Mouse (Mus musculus): ENCODE data around the gene Speer3. TPM values are rescaled to one million over a fixed set of nuclear protein-coding genes. Genes with fewer than 3 reads are reported as not detected.
"Not testable (repeated sequence)": the region's sequence is repeated elsewhere in the genome, so short reads cannot be mapped to it uniquely, and the experiment has no call there.

The Speer3 gene
- not detected in 2 replicates for polyA plus RNA-seq (2016; fragmentation: Nextera tagmentation; extraction: Ambion mirVana)

GRCm38 (mm10) chr5:13791319-13791718 lies at the start of gene Speer3:
TSS of gene Speer3 (plus strand) at chr5:13791619.
- Histone ChIP-seq H3K4me2 (no peak within 1 kb of the TSS), H3K27ac (no peak within 1 kb of the TSS), H3K36me3 (replicated peaks) (no peaks in the 10 kb centered on the region), H3K4me1 (no peaks in the 10 kb centered on the region), H3K27me3 (no peaks in the 10 kb centered on the region), H3K4me3 (replicated peaks) (no peak within 1 kb of the TSS), H3K9me3 (no peaks in the 10 kb centered on the region), H3K9ac (no peak within 1 kb of the TSS)
- ATAC-seq (ENCODE audit: low FRiP score): no peak
- WGBS: 90% methylated on average over 1 of the region's 1 CpGs

DNA sequence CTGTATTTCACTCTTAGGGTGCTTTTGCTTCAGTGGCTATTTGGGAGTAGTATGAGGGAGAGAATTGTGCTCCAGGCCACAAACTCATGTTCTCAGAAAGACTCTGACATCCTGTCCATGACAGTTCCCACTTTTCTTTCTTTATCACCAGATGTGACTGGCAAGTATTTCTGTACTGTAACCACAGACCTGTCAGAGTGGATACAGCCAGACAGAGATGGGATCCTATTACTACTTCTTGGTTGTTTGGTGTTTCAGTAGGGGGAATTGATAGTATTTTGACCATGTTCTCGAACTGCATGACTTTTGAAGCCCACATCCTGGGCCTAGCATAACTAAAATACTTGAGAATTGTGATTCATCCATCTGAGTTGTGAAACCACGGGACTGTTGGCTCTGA lies 19.1 kb downstream of the Speer3 start:
- WGBS: 57% methylated on average over 2 of the region's 2 CpGs
- not testable (repeated sequence) for H3K9me3 ChIP-seq; H3K4me2 ChIP-seq; H3K4me1 ChIP-seq; ATAC-seq (ENCODE audit: low FRiP score); H3K27ac ChIP-seq; H3K27me3 ChIP-seq; H3K36me3 ChIP-seq (replicated peaks); H3K9ac ChIP-seq; H3K4me3 ChIP-seq (replicated peaks)

- Histone ChIP-seq H3K4me1 (no peaks in the 10 kb centered on the region), H3K27me3 (no peaks in the 10 kb centered on the region), H3K36me3 (replicated peaks) (no peaks in the 10 kb centered on the region), H3K9me3 (no peaks in the 10 kb centered on the region), H3K4me2 (no peak overlapping the region), H3K4me3 (replicated peaks) (no peak overlapping the region), H3K9ac (no peak overlapping the region), H3K27ac (no peak overlapping the region)
- ATAC-seq (ENCODE audit: low FRiP score): 0 out of 2 replicates have a peak, but pooled peaks have one; percentile 28
Observed at GRCm38 (mm10) chr5:13825108-13825507, 33.7 kb downstream of the Speer3 start.

DNA sequence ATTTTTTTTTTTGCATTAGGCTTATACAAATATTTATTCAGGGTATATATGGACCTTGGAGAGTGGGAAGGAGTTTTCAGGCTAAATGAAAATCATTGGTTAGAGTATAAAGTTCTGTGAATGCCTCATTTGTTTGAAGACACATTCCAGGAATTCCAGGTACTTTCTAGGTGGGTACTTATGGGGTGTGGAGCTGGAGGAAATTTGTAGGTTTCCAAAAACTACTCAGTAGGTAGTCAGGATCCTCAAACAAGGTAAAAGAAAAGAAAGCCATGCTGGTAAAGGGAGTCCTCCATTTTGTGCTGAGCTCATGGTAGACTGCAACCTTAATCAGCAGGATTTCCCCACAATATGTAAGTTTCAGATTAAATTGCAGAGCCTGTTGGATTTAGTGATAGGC lies 35.3 kb downstream of the Speer3 start:
- no peaks in the 10 kb centered on the region for H3K27me3 ChIP-seq
- no peaks in the 10 kb centered on the region for H3K4me1 ChIP-seq
- H3K27ac ChIP-seq: no peak overlapping the region
- H3K36me3 ChIP-seq (replicated peaks): no peaks in the 10 kb centered on the region
- H3K9ac ChIP-seq: no peak overlapping the region
- H3K4me2 ChIP-seq: no peak overlapping the region
- no peaks in the 10 kb centered on the region for H3K9me3 ChIP-seq
- no peak overlapping the region for H3K4me3 ChIP-seq (replicated peaks)
- no peak for ATAC-seq (ENCODE audit: low FRiP score)

DNA sequence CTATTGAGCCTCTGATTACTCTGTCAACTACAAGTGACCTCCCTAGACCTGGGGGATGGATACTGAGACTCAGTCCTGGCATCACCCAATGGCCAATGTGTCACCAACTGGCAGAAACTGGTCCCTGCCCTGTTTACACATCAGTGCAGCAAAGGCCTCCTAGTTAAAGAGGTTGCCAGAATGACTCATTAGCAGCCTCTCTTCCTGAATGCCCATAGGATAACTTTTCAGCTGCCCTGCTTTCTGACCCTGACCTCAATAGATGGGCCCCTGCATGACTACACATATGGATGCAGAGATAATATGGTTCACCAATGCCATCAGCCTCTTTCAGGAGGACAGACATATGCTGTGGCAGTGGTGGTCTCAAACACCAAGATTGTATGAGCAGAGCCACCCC lies 52.9 kb downstream of the Speer3 start:
- no peaks in the 10 kb centered on the region for H3K36me3 ChIP-seq (replicated peaks)
- no peak overlapping the region for H3K27ac ChIP-seq
- no peaks in the 10 kb centered on the region for H3K9me3 ChIP-seq
- no peaks in the 10 kb centered on the region for H3K27me3 ChIP-seq
- no peaks in the 10 kb centered on the region for H3K4me1 ChIP-seq
- no peak for ATAC-seq (ENCODE audit: low FRiP score)
- no peak overlapping the region for H3K4me2 ChIP-seq
- H3K4me3 ChIP-seq (replicated peaks): no peak overlapping the region
- H3K9ac ChIP-seq: no peak overlapping the region

Other genes starting within 250 kb of the Speer3 start
- gene Sema3e, start 233.7 kb downstream of the Speer3 start, polyA plus RNA-seq (2016; fragmentation: Nextera tagmentation; extraction: Ambion mirVana): 1.3 and 1.6 TPM in 2 replicates

Measured in forebrain, embryonic 12.5 days (tissue).